Mouse (Mus musculus) embryonic facial prominence, embryonic 14.5 days (tissue): ENCODE measurements around the gene Apobec2. TPM values are rescaled to one million over a fixed set of nuclear protein-coding genes. Genes with fewer than 3 reads are reported as not detected.

Source experiments
- polyA plus RNA-seq: library from polyadenylated mRNA; unstranded; fragments of >200 nt; fragmentation: Nextera tagmentation; extraction: Ambion mirVana; gene quantifications from 2 replicates; pipeline ENCODE4 v1.2.1, GENCODE M21; 2014

Apobec2 gene
- polyA plus RNA-seq, 1 experiment from 2014 or later: 104 TPM

Other genes starting within 250 kb of the Apobec2 start
- gene Trem1, start 200.2 kb downstream of the Apobec2 start, polyA plus RNA-seq: 0.08 TPM in 1 of 2 replicates, not detected in the other
- 0.24 TPM in 1 of 2 replicates, not detected in the other for gene Trem3, start 185.2 kb downstream of the Apobec2 start, polyA plus RNA-seq
- 0.13 and 0.21 TPM in 2 replicates for gene Treml4, start 168.6 kb downstream of the Apobec2 start, polyA plus RNA-seq
- 0.14 and 0.28 TPM in 2 replicates for gene Treml2, start 133.4 kb downstream of the Apobec2 start, polyA plus RNA-seq
- gene B430306N03Rik, start 116.8 kb downstream of the Apobec2 start, polyA plus RNA-seq: 0.07 and 1.0 TPM in 2 replicates
- gene Trem2, start 86.5 kb downstream of the Apobec2 start, polyA plus RNA-seq: 5.4 and 6.6 TPM in 2 replicates
- gene Treml1, start 73.0 kb downstream of the Apobec2 start, polyA plus RNA-seq: 0.50 and 1.1 TPM in 2 replicates
- gene Nfya, start 23.0 kb downstream of the Apobec2 start, polyA plus RNA-seq: 16.2 and 16.7 TPM in 2 replicates
- 38.1 and 45.7 TPM in 2 replicates for gene Oard1, start 22.9 kb downstream of the Apobec2 start, polyA plus RNA-seq
- gene Tspo2, start 18.6 kb upstream of the Apobec2 start, polyA plus RNA-seq: 2.6 and 2.9 TPM in 2 replicates
- 0.08 and 0.13 TPM in 2 replicates for gene Unc5cl, start 22.0 kb upstream of the Apobec2 start, polyA plus RNA-seq